Mouse (Mus musculus) heart, embryonic 14.5 days (tissue): Measurements from ENCODE around the gene Atp6v1e1. TPM values are rescaled to one million over a fixed set of nuclear protein-coding genes. Genes with fewer than 3 reads are reported as not detected.

ENCODE experiments used
- ATAC-seq: fragments of 200-750 bp; cut with Nextera tagmentation; 2 replicates; pipeline ENCODE4 v1.8.0; 2017; ENCODE audit warnings: low read depth, moderate TSS enrichment; ENCODE audit not compliant: insufficient number of reproducible peaks, insufficient read depth, low FRiP score
- H3K27ac ChIP-seq, 2 experiments: fragments of 200-500 bp in 1 of 2; fragments of 300-500 bp in 1 of 2; sonication (generic) in 1 of 2; replicated peaks in 1 of 2; 2 replicates each; pipeline ENCODE4 v1.5.1; 2012 to 2014; ENCODE audit warnings: low read depth in 2 of 2, low read length in 2 of 2, control low read depth in 1 of 2, mild to moderate bottlenecking in 1 of 2, mixed read lengths in 1 of 2; ENCODE audit not compliant: control insufficient read depth in 1 of 2, insufficient read depth in 1 of 2
- H3K27me3 ChIP-seq: fragments of 300-500 bp; sonication (generic); 2 replicates; pipeline ENCODE4 v1.6.1; 2014; ENCODE audit warnings: mild to moderate bottlenecking, low read length, control low read depth; ENCODE audit not compliant: control insufficient read depth, insufficient read depth
- H3K36me3 ChIP-seq: fragments of 300-500 bp; sonication (generic); 2 replicates; pipeline ENCODE4 v1.6.1; 2014; ENCODE audit warnings: mild to moderate bottlenecking, control low read depth, low read length, mixed read lengths; ENCODE audit not compliant: control insufficient read depth, insufficient read depth
- H3K4me1 ChIP-seq, 2 experiments: fragments of 200-500 bp in 1 of 2; fragments of 300-500 bp in 1 of 2; sonication (generic) in 1 of 2; 2 replicates each; pipeline ENCODE4 v1.6.1; 2012 to 2014; ENCODE audit warnings: low read length in 2 of 2, control low read depth in 1 of 2, mixed read lengths in 1 of 2; ENCODE audit not compliant: control insufficient read depth in 2 of 2, insufficient read depth in 2 of 2
- H3K4me2 ChIP-seq: fragments of 300-500 bp; sonication (generic); 2 replicates; pipeline ENCODE4 v1.6.1; 2014; ENCODE audit warnings: mild to moderate bottlenecking, low read length
- H3K4me3 ChIP-seq, 2 experiments: fragments of 200-500 bp in 1 of 2; fragments of 300-500 bp in 1 of 2; sonication (generic) in 1 of 2; 2 replicates each; pipeline ENCODE4 v1.5.1; 2012 to 2014; ENCODE audit warnings: low read length in 2 of 2, mild to moderate bottlenecking in 2 of 2, control low read depth in 1 of 2, low read depth in 1 of 2, moderate library complexity in 1 of 2; ENCODE audit not compliant: control insufficient read depth in 1 of 2, insufficient read depth in 1 of 2
- H3K9ac ChIP-seq: fragments of 300-500 bp; sonication (generic); 2 replicates; pipeline ENCODE4 v1.6.1; 2014; ENCODE audit warnings: mild to moderate bottlenecking, low read length
- H3K9me3 ChIP-seq: fragments of 300-500 bp; sonication (generic); 2 replicates; pipeline ENCODE4 v1.6.1; 2016; ENCODE audit warnings: low read length, control low read depth; ENCODE audit not compliant: control insufficient read depth
- WGBS: fragments of 180-500 bp; shearing (Covaris S2); extraction: QIAGEN DNeasy Blood & Tissue Kit; methylation state at CpG from one replicate; pipeline ENCODE4 v1.1.7; 2014; 5-methylcytosine and 5-hydroxymethylcytosine counted together
- polyA plus RNA-seq: library from polyadenylated mRNA; unstranded; fragments of >200 nt; fragmentation: Nextera tagmentation; extraction: Ambion mirVana; gene quantifications from 2 replicates; pipeline ENCODE4 v1.2.1, GENCODE M21; 2014

Gene Atp6v1e1
- polyA plus RNA-seq: 133 and 142 TPM in 2 replicates

DNA sequence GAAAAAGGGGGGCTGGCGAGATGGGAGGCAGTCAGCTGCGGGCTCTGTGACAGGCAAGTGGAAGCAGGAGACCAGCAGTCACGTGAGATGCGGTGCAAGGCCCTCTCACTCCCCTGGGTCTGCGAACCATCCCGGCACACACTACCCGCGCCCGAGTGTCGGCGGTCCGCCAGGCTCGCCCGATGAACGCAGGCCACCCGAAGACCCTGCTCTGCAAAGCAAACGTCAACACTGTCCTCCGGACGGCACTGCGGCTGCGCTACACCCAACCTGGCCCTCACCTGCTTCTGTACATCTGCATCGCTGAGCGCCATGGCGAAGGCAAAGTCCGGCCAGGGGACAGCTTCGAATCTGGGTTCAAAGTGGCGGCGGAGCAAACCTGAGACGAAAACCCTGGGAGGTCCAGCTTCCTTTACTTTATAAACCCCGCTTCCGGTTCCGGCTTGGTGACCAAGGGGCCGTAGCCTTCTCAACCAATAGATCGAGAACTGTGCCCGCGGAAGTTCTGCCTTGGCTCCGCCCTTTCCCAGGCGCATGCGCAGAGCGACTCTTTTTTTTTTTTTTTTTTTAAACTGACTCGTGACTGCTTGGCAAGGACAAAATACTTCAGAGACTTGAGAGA is at the start of gene Atp6v1e1:
Atp6v1e1 (minus strand) TSS at position 487 of the 622 bp plus-strand sequence.
- Histone ChIP-seq H3K4me2 (peak within 1 kb of the TSS; percentile 83), H3K4me3 (peak within 1 kb of the TSS; percentile 89 to 97), H3K9ac (peak within 1 kb of the TSS; percentile 90), H3K4me1 (peaks cover 2 to 10% of the 10 kb centered on the region in 2 experiments; a peak in 3 of 4 replicates), H3K36me3 (peaks cover 21% of the 10 kb centered on the region), H3K27me3 (no peaks in the 10 kb centered on the region), H3K9me3 (0 out of 2 replicates have a peak, but pooled peaks cover 2% of the 10 kb centered on the region), H3K27ac (peak within 1 kb of the TSS; percentile 93 to 96)
- ATAC-seq: peak; percentile 89
- under 1% methylated on average over 41 of the region's 41 CpGs for WGBS

DNA sequence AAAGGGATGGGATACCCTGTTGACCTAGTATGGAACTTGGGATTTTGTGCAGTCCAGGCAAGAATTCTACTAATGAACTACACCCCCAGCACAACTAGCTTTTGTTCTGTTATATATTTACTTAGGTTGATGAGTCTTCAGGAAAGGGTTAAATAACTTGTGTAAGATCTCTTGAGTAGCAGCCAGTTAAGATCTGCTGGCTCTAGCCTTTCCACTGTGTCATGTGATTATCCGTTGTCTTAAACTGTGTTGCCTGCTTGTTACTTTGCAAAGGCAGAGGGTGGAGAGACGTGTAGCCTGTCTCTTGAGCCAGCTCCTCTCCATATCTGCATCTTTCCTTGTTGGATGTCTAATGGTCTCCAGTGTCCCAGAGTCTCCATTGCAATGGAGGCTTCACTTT is 48.7 kb upstream of the Atp6v1e1 start:
- H3K36me3 ChIP-seq: peaks cover 22% of the 10 kb centered on the region
- peaks cover 3 to 17% of the 10 kb centered on the region in 2 experiments; a peak in 3 of 4 replicates for H3K4me1 ChIP-seq
- ATAC-seq: no peak
- no peak overlapping the region for H3K4me2 ChIP-seq
- no peak overlapping the region for H3K4me3 ChIP-seq
- H3K9ac ChIP-seq: no peak overlapping the region
- WGBS: 68% methylated on average over 2 of the region's 2 CpGs
- H3K27ac ChIP-seq: no peak overlapping the region
- H3K27me3 ChIP-seq: no peaks in the 10 kb centered on the region
- H3K9me3 ChIP-seq: no peaks in the 10 kb centered on the region

DNA sequence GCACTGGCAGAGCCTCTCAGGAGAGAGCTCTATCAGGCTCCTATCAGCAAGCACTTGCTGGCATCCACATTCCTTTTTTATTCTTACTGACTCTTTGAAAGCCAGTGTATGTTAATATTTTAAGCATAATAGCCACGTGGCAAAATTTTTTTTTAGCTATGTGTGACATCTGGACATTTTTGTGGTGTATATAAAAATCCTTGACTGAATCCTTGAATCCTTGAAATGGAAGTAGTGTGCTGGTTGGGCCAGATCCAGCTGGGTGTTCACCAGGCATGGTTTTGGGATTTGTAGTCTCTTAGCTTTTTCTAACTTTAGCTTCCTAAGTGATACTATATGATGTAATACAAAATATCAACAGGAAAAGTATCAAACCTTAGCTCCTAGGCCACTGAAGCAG is 46.2 kb upstream of the Atp6v1e1 start:
- Histone ChIP-seq H3K4me2 (no peak overlapping the region), H3K27me3 (no peaks in the 10 kb centered on the region), H3K4me1 (peaks cover 3 to 10% of the 10 kb centered on the region in 2 experiments; a peak in 3 of 4 replicates), H3K4me3 (no peak overlapping the region), H3K9ac (no peak overlapping the region), H3K27ac (no peak overlapping the region), H3K9me3 (no peaks in the 10 kb centered on the region), H3K36me3 (peaks cover 32% of the 10 kb centered on the region)
- 37% methylated on average over 1 of the region's 1 CpGs for WGBS
- no peak for ATAC-seq

DNA sequence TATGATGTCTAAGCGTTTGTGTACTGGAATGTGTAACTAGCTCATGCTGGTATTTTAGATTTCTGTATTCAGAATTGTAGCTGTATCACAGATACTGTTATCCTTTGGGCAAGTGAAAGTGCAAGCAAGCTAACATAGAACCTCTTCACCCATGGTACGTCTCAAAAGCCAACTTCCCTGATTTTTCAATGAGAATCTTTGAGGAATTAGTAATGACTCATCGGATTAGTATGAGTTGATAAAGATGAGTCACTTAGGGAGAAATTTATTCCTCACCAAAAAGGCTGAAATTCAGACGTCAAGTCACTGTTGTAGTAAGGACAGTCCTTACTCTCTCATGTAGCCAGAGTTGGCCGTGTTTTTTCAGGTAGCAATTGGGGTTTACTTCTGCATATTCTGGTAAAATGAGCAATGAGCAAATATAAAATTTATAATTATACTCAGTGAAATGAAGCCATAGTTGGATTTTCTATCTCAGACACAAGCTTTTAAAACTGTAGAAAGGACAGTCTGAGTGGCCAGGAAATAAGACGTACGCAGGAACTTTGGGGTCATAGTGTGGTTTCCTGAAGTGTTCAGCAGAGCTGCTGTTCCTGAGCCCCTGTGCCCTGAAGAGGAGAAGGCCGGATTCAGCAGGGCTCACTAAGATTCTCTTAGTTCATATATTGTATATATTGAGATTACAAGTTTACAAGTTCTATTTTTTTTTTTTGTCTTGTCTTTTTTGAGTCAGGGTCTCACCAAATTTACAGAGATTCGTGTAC is 43.6 kb upstream of the Atp6v1e1 start:
- no peak for ATAC-seq
- WGBS: 70% methylated on average over 9 of the region's 9 CpGs
- no peak overlapping the region for H3K4me3 ChIP-seq
- no peak overlapping the region for H3K9ac ChIP-seq
- peaks cover 34% of the 10 kb centered on the region for H3K36me3 ChIP-seq
- no peak overlapping the region for H3K4me2 ChIP-seq
- no peak overlapping the region for H3K27ac ChIP-seq
- H3K9me3 ChIP-seq: no peaks in the 10 kb centered on the region
- H3K27me3 ChIP-seq: no peaks in the 10 kb centered on the region
- peaks cover 0 to 7% of the 10 kb centered on the region in 2 experiments; a peak in 2 of 4 replicates for H3K4me1 ChIP-seq

DNA sequence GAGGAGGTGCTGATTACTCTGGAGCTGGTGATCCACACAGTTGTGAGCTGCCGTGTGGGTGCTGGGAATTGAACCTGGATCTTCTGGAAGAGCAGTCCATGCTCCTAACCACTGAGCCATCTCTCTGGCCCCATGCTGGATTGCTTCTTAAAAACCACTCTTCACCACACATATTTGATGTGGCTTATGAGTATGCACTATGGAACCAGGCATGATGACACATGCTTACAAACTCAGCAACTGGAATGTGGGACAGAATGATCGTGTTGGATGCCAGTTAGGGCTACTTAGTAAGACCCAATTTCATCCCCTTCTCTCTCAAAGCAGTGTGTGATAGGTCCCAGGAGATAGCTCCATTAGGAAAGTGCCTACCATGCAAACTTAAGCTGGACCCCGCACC is 37.5 kb upstream of the Atp6v1e1 start:
- no peak for ATAC-seq
- 94% methylated on average over 3 of the region's 3 CpGs for WGBS

DNA sequence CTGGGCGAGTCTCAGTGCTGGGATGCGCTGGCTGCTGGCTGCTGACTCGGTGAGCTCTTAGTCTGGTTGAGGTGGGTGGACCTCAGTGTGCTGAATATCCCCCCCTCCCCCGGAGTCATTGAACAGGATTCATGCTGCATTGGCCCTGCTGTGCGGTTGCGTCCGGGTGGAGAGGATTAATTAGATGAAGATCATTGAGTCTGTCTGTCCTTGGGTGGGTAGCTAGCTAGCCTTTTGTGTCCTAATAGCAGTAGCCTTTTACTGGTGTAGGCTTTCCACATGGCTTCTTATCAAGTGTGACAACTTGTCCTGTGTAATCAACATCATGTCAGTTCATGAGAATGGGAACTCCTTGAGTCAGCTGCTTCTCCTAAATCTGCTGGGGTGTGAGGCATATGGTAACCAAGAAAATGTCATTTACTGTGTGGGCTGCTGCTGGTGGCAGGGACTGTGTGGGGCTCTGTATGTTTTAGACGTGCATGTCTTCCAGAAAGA is 35.7 kb upstream of the Atp6v1e1 start:
- 69% methylated on average over 8 of the region's 8 CpGs for WGBS
- peaks cover 3 to 20% of the 10 kb centered on the region in 2 experiments; a peak in 3 of 4 replicates for H3K4me1 ChIP-seq
- no peak overlapping the region for H3K27ac ChIP-seq
- H3K4me2 ChIP-seq: no peak overlapping the region
- ATAC-seq: no peak
- no peak overlapping the region for H3K9ac ChIP-seq
- peaks cover 22% of the 10 kb centered on the region for H3K36me3 ChIP-seq
- H3K9me3 ChIP-seq: 0 out of 2 replicates have a peak, but pooled peaks cover 4% of the 10 kb centered on the region
- H3K27me3 ChIP-seq: no peaks in the 10 kb centered on the region
- H3K4me3 ChIP-seq: no peak overlapping the region

More for the DNA sequence above, 37.5 kb upstream of the Atp6v1e1 start:
- Histone ChIP-seq H3K27me3 (no peaks in the 10 kb centered on the region), H3K4me3 (no peak overlapping the region), H3K4me1 (peaks cover 3 to 11% of the 10 kb centered on the region in 2 experiments; a peak in 3 of 4 replicates), H3K27ac (no peak overlapping the region), H3K4me2 (no peak overlapping the region), H3K9ac (no peak overlapping the region), H3K36me3 (peaks cover 23% of the 10 kb centered on the region), H3K9me3 (0 out of 2 replicates have a peak, but pooled peaks cover 4% of the 10 kb centered on the region)

DNA sequence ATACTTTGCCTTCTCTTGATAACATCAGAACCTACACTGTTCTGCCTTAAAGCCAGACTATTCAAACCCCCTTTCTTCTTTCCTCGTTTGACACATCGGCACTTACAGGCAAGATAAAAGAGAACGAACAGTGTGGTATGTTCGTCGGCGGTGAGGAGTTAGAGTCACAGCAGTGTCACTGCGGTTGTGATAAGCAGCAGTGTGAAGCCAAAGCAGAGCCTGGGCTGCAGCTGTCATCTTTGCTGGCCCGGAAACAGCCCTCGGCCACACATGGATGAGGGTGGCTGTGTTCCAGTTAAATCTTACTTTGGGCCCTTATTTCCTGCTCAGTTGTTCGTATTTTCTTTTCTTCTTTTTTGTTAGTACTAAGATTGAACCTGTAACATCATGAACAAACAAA is 31.8 kb upstream of the Atp6v1e1 start:
- H3K27ac ChIP-seq: peak overlapping the region in 1 of 2 experiments; percentile 53; a peak in 2 of 4 replicates
- H3K9me3 ChIP-seq: 0 out of 2 replicates have a peak, but pooled peaks cover 4% of the 10 kb centered on the region
- no peak overlapping the region for H3K4me3 ChIP-seq
- H3K9ac ChIP-seq: no peak overlapping the region
- 11% methylated on average over 10 of the region's 10 CpGs for WGBS
- peaks cover 36% of the 10 kb centered on the region for H3K36me3 ChIP-seq
- peaks cover 3 to 14% of the 10 kb centered on the region in 2 experiments; a peak in 3 of 4 replicates for H3K4me1 ChIP-seq
- no peaks in the 10 kb centered on the region for H3K27me3 ChIP-seq
- H3K4me2 ChIP-seq: no peak overlapping the region
- no peak; the same call in 1 of the 2 replicates for ATAC-seq
